Mouse (Mus musculus): ENCODE data around the gene Cd1d1. TPM values are rescaled to one million over a fixed set of nuclear protein-coding genes. Genes with fewer than 3 reads are reported as not detected.
"Not testable (repeated sequence)": the region's sequence is repeated elsewhere in the genome, so short reads cannot be mapped to it uniquely, and the experiment has no call there.

The Cd1d1 gene
- 36.7 and 42.1 TPM in 2 replicates for polyA plus RNA-seq (2016; fragmentation: Nextera tagmentation; extraction: Ambion mirVana)

DNA sequence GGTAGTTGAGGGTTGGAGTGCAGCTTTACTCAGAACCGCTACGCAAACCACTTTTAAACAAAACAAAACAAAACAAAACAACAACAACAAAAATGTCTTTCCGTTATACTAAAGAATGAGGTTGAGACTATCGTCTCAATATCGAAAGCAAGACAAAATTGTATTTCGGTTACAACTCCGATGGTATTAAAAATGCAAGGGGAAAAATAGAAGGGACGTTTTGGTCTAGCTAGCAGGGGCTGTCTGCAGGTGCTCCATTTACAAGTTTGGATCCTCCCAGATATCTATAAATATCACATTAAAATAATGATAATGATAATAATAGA, at the start of gene Cd1d1:
Cd1d1 (minus strand) TSS at position 27 of the 326 bp plus-strand sequence.
- Histone ChIP-seq H3K4me3 (replicated peaks) (peak within 1 kb of the TSS; percentile 55), H3K4me2 (peak within 1 kb of the TSS; percentile 65), H3K36me3 (no peaks in the 10 kb centered on the region), H3K9ac (replicated peaks) (peak within 1 kb of the TSS; percentile 73), H3K27me3 (no peaks in the 10 kb centered on the region), H3K9me3 (no peaks in the 10 kb centered on the region), H3K27ac (peak within 1 kb of the TSS; percentile 92), H3K4me1 (replicated peaks) (0 out of 2 replicates have a peak, but pooled peaks cover 6% of the 10 kb centered on the region)
- ATAC-seq (ENCODE audit: insufficient number of reproducible peaks, insufficient read depth, low FRiP score, low TSS enrichment, low read depth): no peak
- WGBS: 41% methylated on average over 8 of the region's 8 CpGs

- no peaks in the 10 kb centered on the region for H3K36me3 ChIP-seq
- H3K4me3 ChIP-seq (replicated peaks): no peak overlapping the region
- H3K4me2 ChIP-seq: no peak overlapping the region
- H3K9ac ChIP-seq (replicated peaks): no peak overlapping the region
- 89% methylated on average over 5 of the region's 5 CpGs for WGBS
- no peaks in the 10 kb centered on the region for H3K4me1 ChIP-seq (replicated peaks)
- no peaks in the 10 kb centered on the region for H3K9me3 ChIP-seq
- no peak for ATAC-seq (ENCODE audit: insufficient number of reproducible peaks, insufficient read depth, low FRiP score, low TSS enrichment, low read depth)
- no peaks in the 10 kb centered on the region for H3K27me3 ChIP-seq
- H3K27ac ChIP-seq: no peak overlapping the region
Observed at GRCm38 (mm10) chr3:87047801-87048200, 48.6 kb upstream of the Cd1d1 start.

DNA sequence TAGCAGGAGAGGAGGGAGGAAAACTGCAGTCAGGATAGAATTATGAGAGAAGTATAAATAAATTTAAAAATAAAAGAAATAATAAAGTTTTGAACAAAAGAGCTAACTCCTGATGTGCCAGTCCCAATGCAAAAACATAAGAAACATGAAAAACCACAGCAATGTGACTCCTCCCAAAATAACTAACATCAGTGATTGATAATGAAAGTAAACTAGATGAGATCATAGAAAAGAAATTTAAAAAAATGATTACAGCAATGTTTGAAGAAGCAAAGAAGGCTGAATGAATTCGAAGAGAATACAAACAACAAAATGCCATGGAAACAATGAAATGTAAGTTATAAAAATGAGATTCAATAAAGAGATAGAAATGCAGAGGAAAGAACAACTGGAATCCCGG, 42.5 kb upstream of the Cd1d1 start:
- no peak overlapping the region for H3K4me2 ChIP-seq
- no peak overlapping the region for H3K9ac ChIP-seq (replicated peaks)
- no peaks in the 10 kb centered on the region for H3K36me3 ChIP-seq
- no peak for ATAC-seq (ENCODE audit: insufficient number of reproducible peaks, insufficient read depth, low FRiP score, low TSS enrichment, low read depth)
- H3K4me1 ChIP-seq (replicated peaks): no peaks in the 10 kb centered on the region
- WGBS: 82% methylated on average over 2 of the region's 2 CpGs
- no peak overlapping the region for H3K4me3 ChIP-seq (replicated peaks)
- no peaks in the 10 kb centered on the region for H3K9me3 ChIP-seq
- H3K27ac ChIP-seq: no peak overlapping the region
- no peaks in the 10 kb centered on the region for H3K27me3 ChIP-seq

GRCm38 (mm10) chr3:87038500-87038899, 39.3 kb upstream of the Cd1d1 start:
- no peak overlapping the region for H3K27ac ChIP-seq
- H3K9me3 ChIP-seq: no peaks in the 10 kb centered on the region
- no peaks in the 10 kb centered on the region for H3K36me3 ChIP-seq
- WGBS: 88% methylated on average over 6 of the region's 6 CpGs
- H3K4me3 ChIP-seq (replicated peaks): no peak overlapping the region
- no peak for ATAC-seq (ENCODE audit: insufficient number of reproducible peaks, insufficient read depth, low FRiP score, low TSS enrichment, low read depth)
- no peak overlapping the region for H3K4me2 ChIP-seq
- no peak overlapping the region for H3K9ac ChIP-seq (replicated peaks)
- H3K27me3 ChIP-seq: no peaks in the 10 kb centered on the region
- no peaks in the 10 kb centered on the region for H3K4me1 ChIP-seq (replicated peaks)

DNA sequence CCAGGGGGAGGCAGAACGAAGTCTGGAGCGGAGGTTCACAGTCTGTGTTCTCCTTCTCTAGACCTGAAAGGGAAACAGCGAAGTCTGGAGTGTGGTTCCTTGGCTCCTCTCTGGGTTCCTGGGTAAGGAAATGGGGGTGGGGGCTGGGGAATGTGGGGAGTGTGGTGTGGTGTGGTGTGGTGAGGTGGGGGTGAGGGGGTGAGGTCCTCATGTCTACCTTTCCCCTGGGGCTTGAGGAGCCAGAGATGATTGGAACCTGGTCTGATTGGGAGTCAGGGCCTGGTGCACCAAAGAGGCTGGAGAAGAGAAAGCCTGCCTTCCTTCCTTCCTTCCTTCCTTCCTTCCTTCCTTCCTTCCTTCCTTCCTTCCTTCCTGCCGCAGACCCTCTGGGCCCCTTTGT, 34.8 kb upstream of the Cd1d1 start:
- WGBS: 93% methylated on average over 3 of the region's 4 CpGs
- no peaks in the 10 kb centered on the region for H3K4me1 ChIP-seq (replicated peaks)
- H3K36me3 ChIP-seq: no peaks in the 10 kb centered on the region
- no peaks in the 10 kb centered on the region for H3K9me3 ChIP-seq
- ATAC-seq (ENCODE audit: insufficient number of reproducible peaks, insufficient read depth, low FRiP score, low TSS enrichment, low read depth): no peak
- no peak overlapping the region for H3K9ac ChIP-seq (replicated peaks)
- no peak overlapping the region for H3K4me3 ChIP-seq (replicated peaks)
- no peaks in the 10 kb centered on the region; the same call in 1 of the 2 replicates for H3K27me3 ChIP-seq
- H3K27ac ChIP-seq: no peak overlapping the region
- no peak overlapping the region for H3K4me2 ChIP-seq

DNA sequence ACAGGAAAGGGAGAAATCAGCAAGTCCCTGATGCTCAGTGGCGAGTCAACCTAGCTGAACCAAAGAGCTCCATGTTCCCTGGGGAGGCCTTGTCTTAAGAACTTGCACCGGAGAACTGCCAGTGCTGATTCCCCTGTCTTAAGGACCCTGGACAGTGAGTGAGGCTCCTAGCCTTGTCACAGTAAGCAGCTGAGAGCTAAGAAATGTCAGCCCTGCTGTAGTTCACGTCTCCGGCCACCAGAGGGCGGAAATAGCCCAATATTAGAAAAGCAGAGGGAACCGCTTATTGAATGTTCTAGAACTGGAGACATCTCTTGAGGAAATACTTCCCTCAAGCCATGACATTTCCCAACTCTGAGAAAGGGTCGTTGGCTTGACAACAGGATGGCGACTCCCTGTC, 34.1 kb upstream of the Cd1d1 start:
- Histone ChIP-seq H3K4me2 (no peak overlapping the region), H3K9me3 (no peaks in the 10 kb centered on the region), H3K4me1 (replicated peaks) (no peaks in the 10 kb centered on the region), H3K27ac (no peak overlapping the region), H3K36me3 (no peaks in the 10 kb centered on the region), H3K9ac (replicated peaks) (no peak overlapping the region), H3K27me3 (no peaks in the 10 kb centered on the region; the same call in 1 of the 2 replicates), H3K4me3 (replicated peaks) (no peak overlapping the region)
- WGBS: 24% methylated on average over 8 of the region's 8 CpGs
- ATAC-seq (ENCODE audit: insufficient number of reproducible peaks, insufficient read depth, low FRiP score, low TSS enrichment, low read depth): no peak

- Histone ChIP-seq H3K27me3 (no peaks in the 10 kb centered on the region; the same call in 1 of the 2 replicates), H3K4me2 (no peak overlapping the region), H3K9me3 (no peaks in the 10 kb centered on the region), H3K4me3 (replicated peaks) (no peak overlapping the region), H3K4me1 (replicated peaks) (no peaks in the 10 kb centered on the region), H3K9ac (replicated peaks) (no peak overlapping the region), H3K36me3 (no peaks in the 10 kb centered on the region), H3K27ac (no peak overlapping the region)
- ATAC-seq (ENCODE audit: insufficient number of reproducible peaks, insufficient read depth, low FRiP score, low TSS enrichment, low read depth): no peak; the same call in 1 of the 2 replicates
- 20% methylated on average over 6 of the region's 6 CpGs for WGBS
Observed at GRCm38 (mm10) chr3:87030855-87031254, 31.6 kb upstream of the Cd1d1 start.

DNA sequence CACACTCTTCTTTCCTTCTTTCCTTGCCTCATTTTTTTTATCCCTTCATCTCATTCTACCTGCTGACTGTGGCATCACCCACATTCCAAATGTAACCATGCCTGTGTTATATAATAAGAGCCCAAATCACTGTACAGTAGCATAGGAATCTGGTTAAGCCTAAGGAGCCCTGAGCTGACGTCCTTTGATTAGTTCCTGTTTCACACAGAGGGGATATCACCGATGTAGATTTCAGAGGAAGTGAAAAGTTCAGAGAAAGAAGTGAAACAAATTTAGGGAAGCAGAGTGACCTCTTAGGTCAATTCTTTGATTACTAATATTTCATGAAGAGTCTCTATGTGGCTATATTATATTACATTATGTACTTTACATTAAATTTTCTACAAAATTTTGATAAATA, 18.5 kb upstream of the Cd1d1 start:
- Histone ChIP-seq H3K4me3 (replicated peaks) (no peak overlapping the region), H3K4me2 (no peak overlapping the region), H3K9me3 (no peaks in the 10 kb centered on the region), H3K27me3 (no peaks in the 10 kb centered on the region), H3K27ac (no peak overlapping the region), H3K4me1 (replicated peaks) (no peaks in the 10 kb centered on the region), H3K36me3 (no peaks in the 10 kb centered on the region), H3K9ac (replicated peaks) (no peak overlapping the region)
- 72% methylated on average over 2 of the region's 2 CpGs for WGBS
- ATAC-seq (ENCODE audit: insufficient number of reproducible peaks, insufficient read depth, low FRiP score, low TSS enrichment, low read depth): no peak

DNA sequence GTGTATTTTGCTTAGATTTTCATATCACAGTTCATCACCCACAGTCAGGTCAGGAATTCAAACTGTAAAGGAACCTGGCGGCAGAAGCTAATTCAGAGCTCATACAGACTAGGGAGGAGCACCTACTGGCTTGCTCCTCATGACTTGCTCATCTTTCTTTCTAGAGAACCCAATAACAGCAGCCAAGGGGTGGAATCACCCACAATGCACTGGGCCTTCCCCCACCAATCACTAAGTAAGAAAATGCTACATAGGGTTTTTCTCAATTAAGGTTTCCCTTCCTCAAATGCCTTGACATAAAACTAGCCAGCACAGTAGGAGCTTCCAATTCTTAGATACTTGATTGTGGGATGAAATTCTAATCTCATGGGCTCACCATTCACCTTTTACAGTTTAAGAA, 17.8 kb upstream of the Cd1d1 start:
- no peaks in the 10 kb centered on the region for H3K4me1 ChIP-seq (replicated peaks)
- H3K36me3 ChIP-seq: no peaks in the 10 kb centered on the region
- H3K4me3 ChIP-seq (replicated peaks): no peak overlapping the region
- H3K4me2 ChIP-seq: no peak overlapping the region
- ATAC-seq (ENCODE audit: insufficient number of reproducible peaks, insufficient read depth, low FRiP score, low TSS enrichment, low read depth): no peak
- 94% methylated on average over 1 of the region's 1 CpGs for WGBS
- no peak overlapping the region for H3K9ac ChIP-seq (replicated peaks)
- H3K27me3 ChIP-seq: no peaks in the 10 kb centered on the region
- no peaks in the 10 kb centered on the region for H3K9me3 ChIP-seq
- H3K27ac ChIP-seq: no peak overlapping the region

DNA sequence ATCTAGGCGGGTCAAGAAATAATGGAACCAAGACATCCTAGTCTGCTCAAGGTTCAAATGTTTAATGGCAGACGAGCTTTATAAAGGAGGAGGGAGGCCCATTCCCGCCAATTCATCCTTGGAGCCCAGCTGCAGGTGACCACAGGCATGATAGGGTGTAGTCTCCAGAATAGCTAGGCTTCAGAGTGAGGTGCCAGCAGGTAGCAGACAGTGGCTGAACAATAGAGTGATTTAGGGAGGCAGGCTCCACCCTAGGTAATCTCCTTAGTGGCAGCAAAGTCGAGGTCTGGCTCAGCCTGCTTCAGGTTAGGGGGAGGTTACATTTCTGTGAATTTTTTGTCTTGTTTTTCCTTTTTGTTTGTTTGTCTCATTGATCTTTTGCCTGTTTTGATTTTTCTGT, 16.7 kb upstream of the Cd1d1 start:
- no peak overlapping the region for H3K4me2 ChIP-seq
- no peak overlapping the region for H3K4me3 ChIP-seq (replicated peaks)
- no peak overlapping the region for H3K9ac ChIP-seq (replicated peaks)
- H3K9me3 ChIP-seq: no peaks in the 10 kb centered on the region
- no peaks in the 10 kb centered on the region for H3K36me3 ChIP-seq
- no peaks in the 10 kb centered on the region for H3K4me1 ChIP-seq (replicated peaks)
- no peak overlapping the region for H3K27ac ChIP-seq
- 54% methylated on average over 4 of the region's 4 CpGs for WGBS
- no peak for ATAC-seq (ENCODE audit: insufficient number of reproducible peaks, insufficient read depth, low FRiP score, low TSS enrichment, low read depth)
- H3K27me3 ChIP-seq: no peaks in the 10 kb centered on the region

- not testable (repeated sequence) for ATAC-seq (ENCODE audit: insufficient number of reproducible peaks, insufficient read depth, low FRiP score, low TSS enrichment, low read depth); H3K9me3 ChIP-seq; H3K36me3 ChIP-seq; H3K27ac ChIP-seq; H3K4me2 ChIP-seq; H3K27me3 ChIP-seq; H3K4me3 ChIP-seq (replicated peaks); H3K4me1 ChIP-seq (replicated peaks); H3K9ac ChIP-seq (replicated peaks)
- 78% methylated on average over 3 of the region's 3 CpGs for WGBS
Observed at GRCm38 (mm10) chr3:87012406-87012805, 13.2 kb upstream of the Cd1d1 start.

GRCm38 (mm10) chr3:87008281-87008680, 9.0 kb upstream of the Cd1d1 start:
- WGBS: 78% methylated on average over 1 of the region's 1 CpGs
- not testable (repeated sequence) for H3K4me3 ChIP-seq (replicated peaks); H3K27me3 ChIP-seq; H3K36me3 ChIP-seq; H3K27ac ChIP-seq; H3K4me2 ChIP-seq; ATAC-seq (ENCODE audit: insufficient number of reproducible peaks, insufficient read depth, low FRiP score, low TSS enrichment, low read depth); H3K9me3 ChIP-seq; H3K4me1 ChIP-seq (replicated peaks); H3K9ac ChIP-seq (replicated peaks)
